In genomic region chr8:47799438-47799837, GRCm38 (mm10) we compare ENCODE assay signal across 29 mouse cellular contexts. TPM values are rescaled to one million over a fixed set of nuclear protein-coding genes. Genes with fewer than 3 reads are reported as not detected.
DNase-seq lines count a peak whose midpoint lies in the region; ATAC-seq and TF ChIP-seq lines count a peak whose summit lies in the region.
"Had no signal": no experiment of that assay in that cellular context is flagged by ENCODE, and none has a peak within 500 bp of the region (broad histone marks: within the 10 kb centered on the region; RNA-seq: fewer than 3 reads in every experiment).

No protein-coding gene starts in this region.

- TF ChIP-seq RAD21 in MEL (IDR thresholded peaks at IDR 0.05; ENCODE audit: low read depth, low read length), result no peak

- no peak for DNase-seq in kidney, postnatal 14 days
- peak; percentile 68 for DNase-seq in MEL (ENCODE audit: low read depth, low spot score)
- DNase-seq in stomach, postnatal 0 days (ENCODE audit: low spot score), result no peak
- no peak for DNase-seq in right cerebral cortex, postnatal 25 days
- no peak for DNase-seq in lung, postnatal 25 days (ENCODE audit: low spot score)
- DNase-seq: adrenal gland, postnatal 14 days; B cell, adult 2 months; cerebellum, adult 18-20 months; cerebellum, postnatal 10 days; embryo, embryonic 11 days; gastrocnemius, postnatal 14 days; heart, postnatal 36 days had no signal

- H3K4me2 ChIP-seq in kidney, embryonic 16.5 days (replicated peaks; ENCODE audit: low read depth, low read length), result no peak overlapping the region
- no peak overlapping the region for H3K4me2 ChIP-seq in intestine, embryonic 16.5 days (ENCODE audit: low read depth, low read length)
- no peak overlapping the region for H3K4me2 ChIP-seq in stomach, postnatal 0 days (replicated peaks; ENCODE audit: low read depth)
- H3K4me2 ChIP-seq: embryonic facial prominence, embryonic 15.5 days; forebrain, embryonic 15.5 days; heart, embryonic 13.5 days; hindbrain, embryonic 15.5 days had no signal

- TF ChIP-seq CTCF in MEL (IDR thresholded peaks at IDR 0.05 in 2 of 3, conservative IDR thresholded peaks at IDR 0.05 in 1 of 3; ENCODE audit: control insufficient read depth in 1 of 3, insufficient read depth in 1 of 3, low read depth in 2 of 3, low read length in 3 of 3, poor library complexity in 1 of 3, severe bottlenecking in 1 of 3), result no peak
- TF ChIP-seq CTCF in stomach, postnatal 0 days (IDR thresholded peaks at IDR 0.05; ENCODE audit: low read depth), result no peak

- no peak overlapping the region for H3K9ac ChIP-seq in kidney, embryonic 16.5 days (replicated peaks; ENCODE audit: low read length)
- H3K9ac ChIP-seq in MEL (ENCODE audit: control insufficient read depth, low read depth, low read length, poor library complexity, severe bottlenecking), result no peak overlapping the region
- no peak overlapping the region for H3K9ac ChIP-seq in intestine, embryonic 16.5 days (ENCODE audit: low read depth, low read length)
- H3K9ac ChIP-seq in stomach, postnatal 0 days (ENCODE audit: low read length), result no peak overlapping the region
- H3K9ac ChIP-seq: embryonic facial prominence, embryonic 15.5 days; forebrain, embryonic 15.5 days; heart, embryonic 13.5 days; hindbrain, embryonic 15.5 days had no signal

- no peak overlapping the region for H3K4me3 ChIP-seq in kidney, embryonic 16.5 days (ENCODE audit: low read length)
- no peak overlapping the region for H3K4me3 ChIP-seq in MEL (ENCODE audit: control insufficient read depth in 1 of 2, insufficient read depth in 1 of 2, low read depth in 2 of 2, low read length in 2 of 2)
- H3K4me3 ChIP-seq in intestine, embryonic 16.5 days (ENCODE audit: low read length), result no peak overlapping the region
- no peak overlapping the region for H3K4me3 ChIP-seq in stomach, postnatal 0 days (ENCODE audit: low read depth, low read length)
- H3K4me3 ChIP-seq: embryonic facial prominence, embryonic 15.5 days; erythroblast, embryonic 14.5 days; forebrain, embryonic 15.5 days; heart, embryonic 13.5 days; hindbrain, embryonic 15.5 days had no signal

- no peaks in the 10 kb centered on the region for H3K36me3 ChIP-seq in kidney, embryonic 16.5 days (ENCODE audit: insufficient read depth, low read length)
- peaks cover 0 to 7% of the 10 kb centered on the region in 2 experiments; a peak in 2 of 4 replicates for H3K36me3 ChIP-seq in MEL (ENCODE audit: control insufficient read depth in 1 of 2, insufficient read depth in 2 of 2, low read length in 2 of 2)
- H3K36me3 ChIP-seq in intestine, embryonic 16.5 days (ENCODE audit: control insufficient read depth, insufficient read depth, low read length), result no peaks in the 10 kb centered on the region
- H3K36me3 ChIP-seq in stomach, postnatal 0 days (ENCODE audit: control insufficient read depth, insufficient read depth, low read length), result no peaks in the 10 kb centered on the region
- H3K36me3 ChIP-seq: embryonic facial prominence, embryonic 15.5 days; forebrain, embryonic 15.5 days; heart, embryonic 13.5 days; hindbrain, embryonic 15.5 days had no signal

- no peak for TF ChIP-seq POLR2A in MEL (IDR thresholded peaks at IDR 0.05; ENCODE audit: control insufficient read depth in 1 of 2, insufficient read depth in 1 of 2, low read depth in 1 of 2, low read length in 2 of 2, poor library complexity in 1 of 2)

- no peaks in the 10 kb centered on the region for H3K9me3 ChIP-seq in kidney, embryonic 16.5 days (ENCODE audit: low read length)
- H3K9me3 ChIP-seq in MEL (replicated peaks; ENCODE audit: insufficient read depth, low read length), result no peaks in the 10 kb centered on the region
- no peaks in the 10 kb centered on the region for H3K9me3 ChIP-seq in intestine, embryonic 16.5 days (ENCODE audit: control insufficient read depth, low read length)
- H3K9me3 ChIP-seq in stomach, postnatal 0 days (ENCODE audit: control insufficient read depth, low read length), result no peaks in the 10 kb centered on the region
- H3K9me3 ChIP-seq: embryonic facial prominence, embryonic 15.5 days; forebrain, embryonic 15.5 days; hindbrain, embryonic 15.5 days had no signal

- H3K79me2 ChIP-seq in MEL (ENCODE audit: control insufficient read depth, insufficient read depth, low read length, poor library complexity), result no peaks in the 10 kb centered on the region

- H3K4me1 ChIP-seq in kidney, embryonic 16.5 days (ENCODE audit: insufficient read depth, low read length), result peaks cover 10% of the 10 kb centered on the region
- H3K4me1 ChIP-seq in MEL (ENCODE audit: control insufficient read depth in 1 of 2, insufficient read depth in 2 of 2, low read length in 2 of 2), result peaks cover 5 to 6% of the 10 kb centered on the region in 2 experiments
- H3K4me1 ChIP-seq in intestine, embryonic 16.5 days (ENCODE audit: control insufficient read depth, insufficient read depth, low read length), result no peaks in the 10 kb centered on the region
- H3K4me1 ChIP-seq in stomach, postnatal 0 days (replicated peaks; ENCODE audit: control insufficient read depth, insufficient read depth), result no peaks in the 10 kb centered on the region
- H3K4me1 ChIP-seq: embryonic facial prominence, embryonic 15.5 days; forebrain, embryonic 15.5 days; hindbrain, embryonic 15.5 days had no signal

- peak; percentile 61; the same call in 1 of the 2 replicates for ATAC-seq in kidney, embryonic 16.5 days (ENCODE audit: low FRiP score, low TSS enrichment)
- peak; percentile 59; the same call in 1 of the 2 replicates for ATAC-seq in intestine, embryonic 16.5 days
- 0 out of 2 replicates have a peak, but pooled peaks have one; percentile 35 for ATAC-seq in stomach, postnatal 0 days (ENCODE audit: low FRiP score, low TSS enrichment)
- ATAC-seq: activated CD4-positive, CD25-positive, alpha-beta regulatory T cell, adult 4 months; forebrain, embryonic 15.5 days; Patski had no signal

- WGBS in kidney, embryonic 16.5 days, result 18% methylated on average over 6 of the region's 6 CpGs
- whole genome bisulfite sequencing in intestine, embryonic 16.5 days, result 40% methylated on average over 6 of the region's 6 CpGs
- WGBS in stomach, postnatal 0 days, result 45% methylated on average over 6 of the region's 6 CpGs

- H3K27ac ChIP-seq in kidney, embryonic 16.5 days (ENCODE audit: low read length), result no peak overlapping the region
- no peak overlapping the region for H3K27ac ChIP-seq in MEL (ENCODE audit: control insufficient read depth, low read depth, low read length)
- no peak overlapping the region for H3K27ac ChIP-seq in intestine, embryonic 16.5 days (ENCODE audit: low read length)
- H3K27ac ChIP-seq in stomach, postnatal 0 days (replicated peaks), result no peak overlapping the region
- H3K27ac ChIP-seq: embryonic facial prominence, embryonic 15.5 days; forebrain, embryonic 15.5 days; heart, embryonic 13.5 days; hindbrain, embryonic 15.5 days had no signal

- peak; percentile 67 to 70 for TF ChIP-seq EP300 in MEL (IDR thresholded peaks at IDR 0.05; ENCODE audit: low read depth in 1 of 2, low read length in 2 of 2)
- TF ChIP-seq EP300 in stomach, postnatal 0 days (optimal IDR thresholded peaks at IDR 0.05), result no peak

- H3K27me3 ChIP-seq in kidney, embryonic 16.5 days (ENCODE audit: insufficient read depth, low read length), result no peaks in the 10 kb centered on the region
- no peaks in the 10 kb centered on the region for H3K27me3 ChIP-seq in MEL (ENCODE audit: control insufficient read depth in 1 of 2, insufficient read depth in 2 of 2, low read length in 2 of 2)
- H3K27me3 ChIP-seq in intestine, embryonic 16.5 days (replicated peaks; ENCODE audit: control insufficient read depth, insufficient read depth, low read length), result no peaks in the 10 kb centered on the region
- no peaks in the 10 kb centered on the region for H3K27me3 ChIP-seq in stomach, postnatal 0 days (ENCODE audit: control insufficient read depth, insufficient read depth, low read length)
- H3K27me3 ChIP-seq: embryonic facial prominence, embryonic 15.5 days; forebrain, embryonic 15.5 days; heart, embryonic 13.5 days; hindbrain, embryonic 15.5 days; Patski had no signal

TF ChIP-seq in MEL, 35 proteins besides CTCF, POLR2A, EP300 and RAD21 (continues in another document):
- TF ChIP-seq NRF1 (IDR thresholded peaks at IDR 0.05; ENCODE audit: insufficient read depth, low read depth, low read length, poor library complexity, severe bottlenecking), result no peak
- no peak for TF ChIP-seq MXI1 (IDR thresholded peaks at IDR 0.05; ENCODE audit: low read depth, low read length)
- TF ChIP-seq POLR2AphosphoS2 (IDR thresholded peaks at IDR 0.05; ENCODE audit: low read length), result no peak
- no peak for TF ChIP-seq BHLHE40 (IDR thresholded peaks at IDR 0.05; ENCODE audit: borderline replicate concordance, low read depth, low read length)
- no peak for TF ChIP-seq ZKSCAN1 (IDR thresholded peaks at IDR 0.05; ENCODE audit: low read depth, low read length)
- no peak for TF ChIP-seq E2F4 (IDR thresholded peaks at IDR 0.05; ENCODE audit: borderline replicate concordance, low read depth, low read length)
- peak; percentile 77 for TF ChIP-seq GATA1 (IDR thresholded peaks at IDR 0.05; ENCODE audit: low read depth, low read length)
- TF ChIP-seq MAX (IDR thresholded peaks at IDR 0.05; ENCODE audit: low read length), result peak; percentile 40; the same call in 1 of the 2 replicates
- TF ChIP-seq MYB (IDR thresholded peaks at IDR 0.05; ENCODE audit: low read depth, low read length), result peak; percentile 22; the same call in 1 of the 2 replicates
- no peak for TF ChIP-seq ELF1 (IDR thresholded peaks at IDR 0.05; ENCODE audit: low read depth, low read length)
- TF ChIP-seq CHD1 (IDR thresholded peaks at IDR 0.05; ENCODE audit: low read depth, low read length), result no peak
- no peak for TF ChIP-seq ZC3H11A (IDR thresholded peaks at IDR 0.05; ENCODE audit: low read depth, low read length)
- no peak for TF ChIP-seq TAL1 (IDR thresholded peaks at IDR 0.05; ENCODE audit: low read length)
- TF ChIP-seq ETS1 (IDR thresholded peaks at IDR 0.05; ENCODE audit: low read depth, low read length), result peak; percentile 82
- no peak for TF ChIP-seq USF1 (IDR thresholded peaks at IDR 0.05; ENCODE audit: low read depth, low read length)

RNA-seq across cellular contexts. Expression of gene Cldn24, which starts 22.5 kb away (rescaled TPM):
- not detected in 2 replicates for polyA plus RNA-seq in kidney, embryonic 16.5 days (2015; fragmentation: Nextera tagmentation; extraction: Ambion mirVana)
- not detected in 2 replicates for total RNA-seq in MEL (2012; rRNA removed)
- polyA plus RNA-seq in MEL (2012; ENCODE audit: insufficient read depth in 1 of 2, insufficient read length in 2 of 2, low read depth in 1 of 2, low replicate concordance in 2 of 2, missing spikeins in 1 of 2), result not detected
- not detected in 2 replicates for polyA plus RNA-seq in intestine, embryonic 16.5 days (2015; fragmentation: Nextera tagmentation; extraction: Ambion mirVana)
- not detected in 2 replicates for polyA plus RNA-seq in stomach, postnatal 0 days (2015; fragmentation: Nextera tagmentation; extraction: Ambion mirVana)
- total RNA-seq: adrenal gland, adult 18-20 months; adrenal gland, postnatal 14 days; common myeloid progenitor, adult 5-6 weeks; gastrocnemius, postnatal 14 days; heart, adult 8-10 months; heart, postnatal 36 days had no signal
- polyA plus RNA-seq: activated CD4-positive, CD25-positive, alpha-beta regulatory T cell, adult 4 months; embryonic facial prominence, embryonic 11.5 days; embryonic facial prominence, embryonic 15.5 days; erythroblast, embryonic 14.5 days; forebrain, embryonic 11.5 days; forebrain, embryonic 15.5 days; gonadal fat pad, adult 2 months; heart, embryonic 13.5 days; heart, postnatal 0 days; hindbrain, embryonic 11.5 days; hindbrain, embryonic 15.5 days had no signal

RNA-seq across cellular contexts. Expression of gene Cldn22, which starts 24.8 kb away (rescaled TPM):
- not detected in 2 replicates for polyA plus RNA-seq in kidney, embryonic 16.5 days (2015; fragmentation: Nextera tagmentation; extraction: Ambion mirVana)
- total RNA-seq in MEL (2012; rRNA removed), result not detected in 2 replicates
- polyA plus RNA-seq in MEL (2012; ENCODE audit: insufficient read depth in 1 of 2, insufficient read length in 2 of 2, low read depth in 1 of 2, low replicate concordance in 2 of 2, missing spikeins in 1 of 2), result not detected
- polyA plus RNA-seq in intestine, embryonic 16.5 days (2015; fragmentation: Nextera tagmentation; extraction: Ambion mirVana), result not detected in 2 replicates
- polyA plus RNA-seq in stomach, postnatal 0 days (2015; fragmentation: Nextera tagmentation; extraction: Ambion mirVana), result not detected in 2 replicates
- total RNA-seq: common myeloid progenitor, adult 5-6 weeks; heart, adult 8-10 months; heart, postnatal 36 days had no signal
- polyA plus RNA-seq: embryonic facial prominence, embryonic 11.5 days; embryonic facial prominence, embryonic 15.5 days; erythroblast, embryonic 14.5 days; forebrain, embryonic 11.5 days; forebrain, embryonic 15.5 days; heart, embryonic 13.5 days; heart, postnatal 0 days; hindbrain, embryonic 11.5 days; hindbrain, embryonic 15.5 days; Patski had no signal
